Mouse (Mus musculus) gonadal fat pad, adult 2 months (tissue): ENCODE data around the gene Tdp2. TPM values are rescaled to one million over a fixed set of nuclear protein-coding genes. Genes with fewer than 3 reads are reported as not detected.

ENCODE experiments used
- DNase-seq: peaks from one replicate; pipeline ENCODE4 v3.0.0-alpha.2; 2012; ENCODE audit warnings: low read depth
- polyA plus RNA-seq: library from polyadenylated mRNA; depleted of rRNA; stranded (reverse); fragments of >200 nt; gene quantifications from 2 replicates; pipeline ENCODE4 v1.2.3, GENCODE M21; 2012; rRNA removed

Tdp2 gene
- 13.6 and 15.0 TPM in 2 replicates for polyA plus RNA-seq

- no peak for DNase-seq
Measured at GRCm38 (mm10) chr13:24831353-24832130, at the start of gene Tdp2, which contains the start of gene Acot13. TSS of gene Tdp2 (plus strand) at chr13:24831679. TSS of gene Acot13 (minus strand) at chr13:24831540.

- no peak for DNase-seq
Measured at GRCm38 (mm10) chr13:24781916-24782315, 49.6 kb upstream of the Tdp2 start.

- no peak for DNase-seq
Measured at GRCm38 (mm10) chr13:24786014-24786490, 45.4 kb upstream of the Tdp2 start.

- no peak for DNase-seq
Measured at GRCm38 (mm10) chr13:24787477-24787876, 44.0 kb upstream of the Tdp2 start.

DNA sequence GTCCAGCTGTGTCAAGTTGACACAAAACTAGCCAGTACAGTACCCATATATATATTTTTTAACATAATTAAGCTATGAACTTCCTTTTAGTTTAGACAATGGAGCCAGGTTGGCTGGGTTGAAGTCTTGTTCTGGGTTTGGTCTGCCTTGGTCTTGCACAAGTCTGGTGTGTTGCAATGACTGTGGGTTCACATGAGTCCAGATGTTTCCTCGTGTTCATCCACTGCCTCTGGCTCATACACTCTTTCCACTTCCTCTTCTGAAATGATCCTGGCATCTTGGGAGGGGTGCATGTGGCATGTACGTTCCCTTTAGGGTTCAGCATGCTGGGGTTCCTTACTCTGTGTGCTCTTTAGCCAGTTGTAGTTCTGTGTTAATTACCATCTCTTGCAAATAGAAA is 40.1 kb upstream of the Tdp2 start:
- DNase-seq = no peak

DNA sequence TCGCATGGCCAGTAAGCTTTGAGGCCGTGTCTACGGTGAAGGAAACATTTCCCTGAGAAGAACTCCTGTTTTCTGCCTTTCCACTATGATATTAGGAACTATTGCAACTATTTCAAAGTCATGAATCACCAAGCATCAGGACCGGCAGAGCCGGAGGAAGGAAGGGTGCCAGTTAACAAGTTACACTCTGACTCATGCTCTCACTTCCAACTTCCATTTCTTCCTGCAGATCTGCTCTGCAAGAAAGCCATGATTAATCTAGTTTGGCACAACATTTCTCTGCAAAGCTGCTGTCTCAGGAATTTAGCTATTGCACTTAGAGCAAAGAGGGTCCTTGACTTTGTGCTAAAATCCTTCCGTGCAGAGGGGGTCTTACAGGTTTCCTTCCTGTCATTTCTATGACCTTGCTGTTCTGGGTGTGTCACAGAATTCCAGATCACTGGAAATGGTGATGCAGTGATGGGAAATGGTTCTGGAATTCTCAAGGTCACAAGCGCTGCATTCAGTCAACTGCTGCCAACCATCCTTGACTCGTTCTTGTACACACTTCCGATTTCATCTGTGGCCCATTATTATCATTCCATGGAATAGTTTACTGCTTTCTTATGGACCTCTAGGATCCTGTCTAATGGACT is 39.0 kb upstream of the Tdp2 start:
- DNase-seq = no peak

- DNase-seq = no peak
Measured at GRCm38 (mm10) chr13:24798686-24799085, 32.8 kb upstream of the Tdp2 start.

DNA sequence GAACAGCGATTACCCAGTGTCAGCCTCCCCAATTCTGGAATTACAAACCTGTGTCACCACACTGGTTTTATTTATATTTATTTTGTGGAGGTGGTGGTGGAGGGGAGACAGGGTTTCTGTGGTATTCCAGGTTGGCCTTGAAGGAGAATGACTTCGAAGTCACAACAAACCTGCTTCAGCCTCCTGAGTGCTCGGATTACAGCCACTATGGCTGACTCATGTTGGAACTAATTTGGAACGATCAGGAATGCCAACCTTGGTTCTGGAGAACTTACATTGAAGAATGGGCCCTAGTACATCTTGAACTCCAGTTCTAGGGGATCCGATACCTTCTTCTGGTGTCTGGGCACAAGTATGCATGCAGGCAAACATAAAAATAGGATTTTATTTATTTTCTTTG is 32.1 kb upstream of the Tdp2 start:
- no peak for DNase-seq

- no peak for DNase-seq
Measured at GRCm38 (mm10) chr13:24799925-24800673, 31.4 kb upstream of the Tdp2 start.

- no peak for DNase-seq
Measured at GRCm38 (mm10) chr13:24800674-24801307, 30.7 kb upstream of the Tdp2 start.

GRCm38 (mm10) chr13:24801308-24801921 is 30.1 kb upstream of the Tdp2 start, which contains the start of gene BC005537:
TSS of gene BC005537 (plus strand) at chr13:24801657.
- DNase-seq = no peak

- no peak for DNase-seq
Measured at GRCm38 (mm10) chr13:24802131-24802691, 29.3 kb upstream of the Tdp2 start.

GRCm38 (mm10) chr13:24803196-24803595 is 28.3 kb upstream of the Tdp2 start:
- no peak for DNase-seq

- no peak for DNase-seq
Measured at GRCm38 (mm10) chr13:24806079-24806478, 25.4 kb upstream of the Tdp2 start.

DNA sequence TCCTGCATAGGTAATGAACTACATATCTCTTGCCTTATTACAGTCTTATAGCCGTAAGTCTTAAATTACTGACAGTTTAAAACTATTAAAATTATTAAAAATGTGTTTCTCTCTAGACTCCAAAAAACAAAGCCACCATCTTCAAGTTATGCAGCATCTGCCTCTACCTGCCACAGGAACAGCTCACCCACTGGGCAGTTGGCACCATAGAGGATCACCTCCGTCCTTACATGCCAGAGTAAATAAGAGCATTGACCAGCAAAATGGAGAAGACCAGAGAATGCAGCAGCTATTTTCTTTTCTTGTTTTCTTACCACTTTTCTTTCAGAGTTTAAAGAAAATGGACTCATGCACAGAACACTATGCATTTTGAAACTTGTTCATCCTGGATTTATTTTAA is 19.0 kb upstream of the Tdp2 start:
- no peak for DNase-seq

- DNase-seq = no peak
Measured at GRCm38 (mm10) chr13:24814616-24815015, 16.9 kb upstream of the Tdp2 start.

GRCm38 (mm10) chr13:24816125-24817092 is 15.1 kb upstream of the Tdp2 start:
- no peak for DNase-seq

DNA sequence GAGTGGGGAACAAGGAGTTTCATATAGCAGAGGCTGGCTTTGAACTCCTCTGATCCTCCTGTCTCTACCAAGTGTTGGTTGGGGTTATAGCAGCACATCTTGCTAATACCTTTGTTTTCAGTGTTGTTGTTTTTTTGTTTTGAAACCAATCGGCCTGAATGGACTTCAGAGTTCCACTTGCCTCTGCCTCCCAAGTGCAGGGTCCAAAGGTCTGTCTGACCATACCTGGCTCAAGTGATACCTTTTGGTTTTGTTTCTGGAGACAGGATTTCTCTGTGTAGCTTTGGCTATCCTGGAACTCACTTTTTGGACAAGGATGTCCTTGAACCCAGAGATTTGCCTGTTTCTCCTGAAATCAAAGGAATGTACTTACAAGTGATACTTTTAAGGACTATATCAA is 11.5 kb upstream of the Tdp2 start:
- no peak for DNase-seq

DNA sequence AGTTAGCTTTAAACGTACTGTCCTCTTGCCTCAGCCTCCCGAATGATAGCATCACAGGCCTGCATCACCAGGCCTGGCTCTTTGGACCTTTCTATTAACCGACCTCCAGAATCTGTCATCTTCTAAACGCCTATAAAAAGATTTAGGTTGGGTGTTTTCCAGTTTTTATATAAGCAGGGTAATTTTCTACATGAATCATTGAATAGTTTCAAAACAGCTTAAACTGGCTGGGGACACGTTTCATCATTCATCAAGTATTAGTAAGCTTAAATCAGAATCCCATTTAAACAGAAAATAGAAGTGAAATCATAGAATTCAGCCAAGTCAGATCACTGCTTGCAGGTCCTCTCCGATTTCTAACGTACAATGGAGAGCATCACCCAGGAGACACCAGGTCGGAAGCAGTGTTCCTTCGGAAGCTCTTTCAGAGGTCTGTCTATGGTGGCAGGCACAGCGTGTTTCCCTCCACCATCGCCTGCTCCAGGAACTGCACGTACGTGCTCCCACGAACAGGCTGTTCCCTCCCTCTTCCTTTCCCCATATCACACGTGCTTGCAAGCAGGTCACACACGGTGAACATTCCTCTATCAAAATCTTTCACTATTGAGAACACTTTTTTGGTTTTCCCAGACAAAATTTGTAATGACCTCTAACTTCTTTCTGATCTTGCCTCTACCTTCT is 8.7 kb upstream of the Tdp2 start:
- no peak for DNase-seq
